Mouse (Mus musculus) heart, embryonic 13.5 days (tissue): ENCODE measurements at regions not wholly inside any gene's neighbourhood (a gene's known extent, or its start where the extent isn't known, plus 50 kb on each side); places are given as distances from the start of the nearest gene placed in this dataset.

Experiments
- ATAC-seq: fragments of 200-750 bp; cut with Nextera tagmentation; 2 replicates; pipeline ENCODE4 v1.8.0; 2017; ENCODE audit warnings: moderate TSS enrichment; ENCODE audit not compliant: insufficient number of reproducible peaks, low FRiP score, low TSS enrichment; ENCODE audit errors: extremely low read depth
- H3K27ac ChIP-seq: fragments of 300-500 bp; sonication (generic); replicated peaks from 2 replicates; pipeline ENCODE4 v1.5.1; 2015; ENCODE audit warnings: moderate library complexity, mild to moderate bottlenecking, inconsistent platforms
- H3K27me3 ChIP-seq: fragments of 300-500 bp; sonication (generic); replicated peaks from 2 replicates; pipeline ENCODE4 v1.6.1; 2015; ENCODE audit warnings: mild to moderate bottlenecking, inconsistent platforms
- H3K36me3 ChIP-seq: fragments of 300-500 bp; sonication (generic); 2 replicates; pipeline ENCODE4 v1.6.1; 2015; ENCODE audit warnings: mild to moderate bottlenecking, inconsistent platforms
- H3K4me1 ChIP-seq: fragments of 300-500 bp; sonication (generic); 2 replicates; pipeline ENCODE4 v1.6.1; 2015; ENCODE audit warnings: inconsistent platforms
- H3K4me2 ChIP-seq: fragments of 300-500 bp; sonication (generic); 2 replicates; pipeline ENCODE4 v1.6.1; 2015; ENCODE audit warnings: inconsistent platforms, mild to moderate bottlenecking, moderate library complexity
- H3K4me3 ChIP-seq: fragments of 300-500 bp; sonication (generic); 2 replicates; pipeline ENCODE4 v1.5.1; 2015; ENCODE audit warnings: moderate library complexity, mild to moderate bottlenecking, inconsistent platforms
- H3K9ac ChIP-seq: fragments of 300-500 bp; sonication (generic); 2 replicates; pipeline ENCODE4 v1.6.1; 2015; ENCODE audit warnings: inconsistent platforms, mild to moderate bottlenecking, moderate library complexity
- H3K9me3 ChIP-seq: fragments of 300-500 bp; sonication (generic); 2 replicates; pipeline ENCODE4 v1.6.1; 2016; ENCODE audit warnings: inconsistent platforms
- WGBS: fragments of 180-500 bp; shearing (Covaris S2); methylation state at CpG from one replicate; pipeline ENCODE4 v1.1.7; 2015; ENCODE audit warnings: mixed read lengths; 5-methylcytosine and 5-hydroxymethylcytosine counted together

DNA sequence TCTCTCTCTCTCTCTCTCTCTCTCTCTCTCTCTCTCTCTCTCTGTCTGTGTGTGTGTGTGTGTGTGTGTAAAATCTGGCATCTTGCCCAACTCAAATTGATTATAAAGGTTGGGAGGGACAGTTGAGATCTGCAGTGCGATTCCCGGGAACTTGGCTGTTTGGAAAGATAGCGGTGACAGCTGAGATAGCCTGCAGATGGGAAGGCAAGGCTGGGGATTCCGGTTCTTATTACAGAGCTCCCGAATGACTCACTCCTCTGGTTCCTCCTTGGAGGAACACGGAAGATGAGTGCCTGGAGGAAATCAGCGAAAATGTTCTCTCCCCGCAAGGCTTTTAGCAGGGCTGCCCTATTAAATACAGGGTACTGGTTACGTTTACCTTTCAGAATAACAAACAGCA lies 81.2 kb upstream of the Rai2 start:
- no peak overlapping the region for H3K27ac ChIP-seq
- H3K9me3 ChIP-seq, result no peaks in the 10 kb centered on the region
- peak overlapping the region; percentile 40 for H3K4me2 ChIP-seq
- WGBS, result 31% methylated on average over 9 of the region's 9 CpGs
- ATAC-seq, result no peak
- no peaks in the 10 kb centered on the region for H3K4me1 ChIP-seq
- H3K36me3 ChIP-seq, result no peaks in the 10 kb centered on the region
- H3K27me3 ChIP-seq, result no peaks in the 10 kb centered on the region
- H3K9ac ChIP-seq, result no peak overlapping the region
- H3K4me3 ChIP-seq, result no peak overlapping the region

DNA sequence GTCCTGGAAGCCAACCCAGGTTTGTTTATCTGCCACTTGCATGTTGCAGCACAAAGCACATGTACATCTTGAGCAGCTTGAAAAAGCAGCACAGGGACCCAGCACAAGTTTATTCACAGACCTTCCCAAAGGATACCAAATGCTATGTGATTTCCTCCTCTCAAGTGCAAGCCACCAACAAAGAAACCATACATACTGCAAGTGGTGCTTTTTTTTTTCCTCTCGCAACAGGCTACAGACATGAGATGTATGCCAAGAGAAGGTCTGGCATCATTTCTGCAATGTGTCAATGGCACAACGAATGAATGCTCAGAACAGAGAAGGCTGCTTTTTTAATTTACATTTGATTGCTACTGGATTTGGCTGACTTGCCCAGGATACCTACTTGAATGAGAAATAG lies 63.8 kb upstream of the Rai2 start:
- no peak for ATAC-seq
- Histone ChIP-seq H3K4me1 (no peaks in the 10 kb centered on the region), H3K9ac (no peak overlapping the region), H3K27ac (no peak overlapping the region), H3K9me3 (no peaks in the 10 kb centered on the region), H3K27me3 (0 out of 2 replicates have a peak, but pooled peaks cover 5% of the 10 kb centered on the region), H3K4me2 (no peak overlapping the region), H3K4me3 (no peak overlapping the region), H3K36me3 (no peaks in the 10 kb centered on the region)
- 64% methylated on average over 2 of the region's 2 CpGs for WGBS

DNA sequence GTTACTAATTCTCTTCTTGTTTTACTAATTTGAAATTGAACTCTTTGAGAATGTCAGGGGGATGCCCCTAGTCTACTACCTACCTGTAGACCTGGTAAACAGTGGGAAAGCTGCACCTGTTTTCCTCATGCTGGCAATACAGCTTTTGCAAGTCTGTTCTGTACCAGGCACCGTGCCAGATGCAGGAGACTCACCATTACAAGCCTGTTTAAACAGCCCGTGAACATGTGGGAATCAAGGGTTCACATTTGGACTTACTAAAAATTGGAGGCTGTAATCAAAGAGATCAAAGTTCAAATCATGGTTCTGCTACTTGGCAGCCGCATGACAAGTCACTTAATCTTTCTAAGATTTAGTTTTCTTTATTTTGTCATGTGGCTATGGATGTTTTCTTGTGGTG lies 56.8 kb upstream of the Rai2 start:
- Histone ChIP-seq H3K4me3 (no peak overlapping the region), H3K9ac (no peak overlapping the region), H3K9me3 (no peaks in the 10 kb centered on the region), H3K4me2 (no peak overlapping the region), H3K27ac (no peak overlapping the region), H3K36me3 (no peaks in the 10 kb centered on the region), H3K27me3 (no peaks in the 10 kb centered on the region), H3K4me1 (no peaks in the 10 kb centered on the region)
- WGBS, result 72% methylated on average over 3 of the region's 3 CpGs
- ATAC-seq, result no peak

DNA sequence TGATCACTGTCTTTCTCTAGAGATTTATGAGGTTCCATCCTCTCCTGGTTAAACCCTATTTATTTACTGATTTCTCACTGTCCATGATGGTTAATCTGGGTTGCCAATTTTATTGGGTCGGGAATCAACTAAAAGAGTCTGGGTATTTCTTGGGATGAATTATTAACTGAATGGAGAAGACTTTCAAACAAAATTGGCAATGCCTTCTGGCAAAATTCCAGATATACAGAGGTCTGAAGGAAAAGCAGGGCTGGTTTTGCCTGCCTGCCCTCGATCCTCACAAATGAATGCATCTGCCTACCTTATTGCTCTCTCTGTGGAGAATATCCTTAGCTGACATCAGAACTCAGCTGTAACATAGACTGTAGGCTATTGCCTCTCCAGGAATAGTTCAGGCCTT lies 54.9 kb upstream of the Rai2 start:
- Histone ChIP-seq H3K27me3 (no peaks in the 10 kb centered on the region), H3K36me3 (no peaks in the 10 kb centered on the region), H3K4me1 (no peaks in the 10 kb centered on the region), H3K9ac (no peak overlapping the region), H3K4me2 (no peak overlapping the region), H3K4me3 (no peak overlapping the region), H3K27ac (no peak overlapping the region), H3K9me3 (no peaks in the 10 kb centered on the region)
- 68% methylated on average over 2 of the region's 2 CpGs for WGBS
- no peak for ATAC-seq
